Mouse (Mus musculus) skeletal muscle tissue, adult 2 months (tissue): ENCODE data around the gene Mief2.

Experiments
- DNase-seq: peaks from one replicate; pipeline ENCODE4 v3.0.0-alpha.2; 2012; ENCODE audit warnings: low read depth, low spot score

Mief2 gene

DNA sequence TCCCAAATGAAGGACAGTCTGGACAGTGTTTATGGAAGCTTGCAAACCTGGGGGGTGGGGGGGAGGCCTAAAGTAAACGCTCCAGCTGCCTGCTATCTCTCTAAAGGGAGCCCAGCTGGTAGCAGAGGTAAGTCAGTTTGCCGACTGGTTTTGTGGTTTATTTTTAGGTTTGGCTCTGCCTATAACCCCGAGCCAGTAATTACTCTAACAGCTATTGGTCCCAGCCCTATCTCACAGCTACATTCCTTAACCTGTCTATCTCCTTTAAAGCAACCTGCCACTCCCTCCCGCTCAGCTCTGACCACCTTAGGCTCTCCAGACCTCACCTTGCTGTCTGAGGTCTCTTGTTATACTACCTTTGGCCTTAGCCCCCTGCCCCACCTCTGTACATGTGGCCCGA is 8.9 kb upstream of the Mief2 start:
- DNase-seq = no peak

DNA sequence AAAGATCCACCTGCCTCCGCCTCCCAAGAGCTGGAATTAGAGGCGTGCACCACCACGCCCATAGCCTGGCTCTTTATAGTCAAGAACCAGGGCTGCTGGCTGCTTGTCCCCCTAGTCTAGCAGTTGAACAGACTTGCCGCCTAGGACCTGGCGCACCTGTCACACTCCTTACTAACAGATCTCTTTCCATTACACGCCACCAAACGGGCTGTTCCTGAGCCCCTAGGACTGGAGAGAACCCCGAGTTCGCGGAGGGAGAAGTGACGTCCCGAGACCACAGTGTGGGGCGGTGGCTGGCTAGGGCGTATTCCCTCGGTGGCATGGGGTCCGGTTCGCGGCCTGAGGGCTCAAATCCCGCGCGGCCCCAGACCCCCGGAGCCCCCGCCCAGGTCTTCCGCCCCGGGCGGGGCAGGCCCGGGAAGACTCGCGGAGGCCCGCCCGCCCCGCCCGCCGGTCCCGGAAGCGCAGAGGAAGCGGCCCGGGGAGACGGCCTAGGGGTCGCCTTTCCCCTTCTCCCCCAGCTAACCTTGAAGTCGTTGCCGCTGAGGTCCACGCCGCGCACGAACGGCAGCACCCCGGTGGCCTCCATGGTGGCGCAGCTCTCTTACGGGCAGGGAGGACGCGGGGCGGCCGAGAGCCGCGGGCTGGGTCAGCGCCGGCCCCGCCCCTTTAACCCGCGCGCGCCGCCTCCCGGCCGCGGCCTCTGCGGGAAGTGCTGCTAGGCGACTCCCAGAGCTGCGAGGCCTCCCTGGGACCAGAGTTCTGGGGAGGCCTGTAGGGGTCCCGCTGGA is 1.4 kb upstream of the Mief2 start, which contains the start of gene Flii:
TSS of gene Flii (minus strand) at position 663 of the 791 bp plus-strand sequence.
- peak; percentile 70 for DNase-seq

DNA sequence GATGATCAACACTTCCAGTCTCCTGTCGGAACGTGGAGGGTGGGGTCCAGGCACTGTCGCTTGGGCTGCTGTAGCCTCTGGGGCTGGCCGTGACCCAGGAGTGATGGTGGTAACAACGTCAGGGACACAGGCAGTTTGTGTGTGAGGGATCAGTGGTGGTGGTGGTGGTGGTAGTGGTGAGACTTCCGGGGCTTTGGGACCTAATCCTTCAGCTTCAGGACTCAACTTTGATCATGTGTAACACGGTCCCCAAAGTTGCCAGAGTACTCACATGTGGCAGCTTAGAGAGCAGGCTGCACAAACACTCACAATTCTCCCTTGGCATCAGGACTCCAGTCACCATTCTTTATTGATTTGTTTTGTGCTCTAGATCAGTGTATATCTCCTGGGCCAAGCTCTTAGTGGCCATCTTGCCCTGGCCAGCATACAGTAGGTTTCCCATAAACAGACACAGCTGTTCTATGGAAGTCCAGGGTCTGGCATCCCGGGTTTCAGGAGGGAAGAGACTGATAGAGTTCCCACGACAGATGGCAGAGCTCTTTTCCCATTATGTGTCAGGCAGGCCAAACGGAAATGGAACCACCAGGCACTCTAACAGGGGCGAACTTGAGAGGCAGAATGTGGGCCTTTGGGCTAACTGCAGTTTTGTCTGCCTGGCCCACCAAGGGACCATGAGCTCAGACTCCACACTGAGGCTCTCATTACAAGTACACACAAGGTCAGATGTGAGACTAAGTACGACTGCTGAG is 632 bp upstream of the Mief2 start:
- DNase-seq = no peak

GRCm38 (mm10) chr11:60729217-60729641 is 1.0 kb downstream of the Mief2 start:
- DNase-seq = peak; percentile 93

GRCm38 (mm10) chr11:60730169-60730568 is 2.0 kb downstream of the Mief2 start:
- no peak for DNase-seq

GRCm38 (mm10) chr11:60731251-60731650 is 3.1 kb downstream of the Mief2 start:
- peak; percentile 81 for DNase-seq

DNA sequence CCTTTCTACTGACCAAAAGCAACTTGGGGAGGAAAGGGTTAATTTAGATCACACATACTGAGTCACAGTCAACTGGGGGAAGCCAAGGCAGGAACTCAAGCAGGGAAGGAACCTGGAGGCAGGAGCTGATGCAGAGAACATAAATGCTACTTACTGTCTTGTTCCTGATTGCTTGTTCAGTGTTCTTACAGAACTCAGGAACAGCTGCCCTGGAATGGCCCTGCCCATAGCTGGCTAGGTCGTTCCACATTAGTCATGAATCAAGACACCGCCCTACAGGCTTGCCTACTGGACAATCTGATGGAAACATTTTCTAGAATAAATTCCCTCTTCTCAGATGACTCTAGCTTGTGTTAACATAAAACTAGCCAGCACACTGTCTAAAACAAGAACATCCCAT is 6.0 kb downstream of the Mief2 start:
- peak; percentile 72 for DNase-seq

GRCm38 (mm10) chr11:60735191-60735590 is 7.0 kb downstream of the Mief2 start:
- DNase-seq = no peak

- DNase-seq = no peak
These were observed 8.3 kb downstream of the Mief2 start for GRCm38 (mm10) chr11:60736491-60736890.

GRCm38 (mm10) chr11:60737450-60737849 is 9.3 kb downstream of the Mief2 start:
- DNase-seq = no peak

DNA sequence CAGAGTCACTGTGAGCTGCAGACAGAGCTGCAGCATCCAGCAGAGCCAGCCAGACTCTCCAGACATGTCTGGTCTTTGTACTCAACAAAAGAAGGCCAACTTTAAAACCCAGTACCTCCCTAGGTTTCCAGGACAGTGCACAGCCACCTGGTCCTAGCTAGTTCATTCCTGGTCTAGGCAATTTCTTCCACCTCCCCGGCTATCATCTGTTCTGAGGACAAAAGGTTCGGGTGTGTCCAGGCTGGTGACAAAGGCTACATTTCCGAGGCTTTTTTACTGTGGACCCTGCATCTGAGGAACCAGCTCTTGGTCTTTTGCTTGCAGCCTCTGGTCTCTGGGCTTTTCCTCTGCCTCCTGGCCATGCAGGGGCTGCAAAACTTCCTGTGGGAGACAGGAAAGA is 12.1 kb downstream of the Mief2 start:
- no peak for DNase-seq

GRCm38 (mm10) chr11:60755570-60755969 is 27.4 kb downstream of the Mief2 start:
- no peak for DNase-seq

DNA sequence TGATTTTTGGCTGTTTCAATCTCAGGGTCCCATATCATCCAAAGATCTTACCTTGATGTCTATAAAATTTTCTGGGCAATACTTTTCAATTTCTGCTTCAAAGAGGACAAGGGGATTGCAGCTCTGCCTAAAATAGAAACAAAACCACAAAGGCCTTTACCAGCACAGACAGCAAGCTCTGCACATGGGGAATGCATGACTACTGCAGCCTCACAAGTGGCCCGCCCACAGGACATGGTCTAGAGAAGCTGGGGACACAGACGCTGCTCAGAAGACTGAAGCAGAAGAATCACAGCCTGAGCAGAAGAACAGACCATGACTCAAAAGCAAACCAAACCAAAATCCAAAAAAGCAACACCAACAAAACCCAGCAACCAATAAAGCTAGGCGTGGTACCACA is 33.5 kb downstream of the Mief2 start:
- DNase-seq = no peak

GRCm38 (mm10) chr11:60766969-60767368 is 38.8 kb downstream of the Mief2 start:
- no peak for DNase-seq

- DNase-seq = no peak
These were observed 41.1 kb downstream of the Mief2 start for GRCm38 (mm10) chr11:60769322-60769721.

GRCm38 (mm10) chr11:60770776-60771175 is 42.6 kb downstream of the Mief2 start:
- DNase-seq = no peak

- DNase-seq = no peak
These were observed 44.0 kb downstream of the Mief2 start for GRCm38 (mm10) chr11:60772161-60772560.

DNA sequence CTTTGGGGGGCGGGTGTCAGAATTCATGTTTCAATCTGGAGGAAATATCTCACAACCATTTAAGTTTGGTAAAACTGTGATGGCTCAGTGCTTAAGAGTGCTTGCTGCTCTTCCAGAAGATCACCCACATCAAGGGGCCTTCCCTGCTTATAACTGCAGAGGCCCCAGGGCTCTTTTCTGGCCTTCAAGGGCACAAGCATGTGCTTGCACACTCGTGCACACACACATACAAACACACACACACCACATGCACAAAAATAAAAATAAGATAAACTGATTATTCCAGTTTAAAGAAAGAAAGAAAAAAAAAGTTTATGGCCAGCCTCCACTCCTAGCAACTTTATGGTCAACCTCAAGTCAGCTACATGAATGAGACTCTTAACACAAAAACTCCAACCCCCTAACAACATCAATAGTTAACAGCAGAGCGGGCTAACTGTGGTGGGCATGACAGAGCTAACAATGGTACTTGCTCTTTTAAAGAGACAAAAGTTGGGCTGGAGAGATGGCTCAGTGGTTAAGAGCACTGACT is 46.0 kb downstream of the Mief2 start:
- no peak for DNase-seq

GRCm38 (mm10) chr11:60774841-60775240 is 46.6 kb downstream of the Mief2 start:
- DNase-seq = no peak

DNA sequence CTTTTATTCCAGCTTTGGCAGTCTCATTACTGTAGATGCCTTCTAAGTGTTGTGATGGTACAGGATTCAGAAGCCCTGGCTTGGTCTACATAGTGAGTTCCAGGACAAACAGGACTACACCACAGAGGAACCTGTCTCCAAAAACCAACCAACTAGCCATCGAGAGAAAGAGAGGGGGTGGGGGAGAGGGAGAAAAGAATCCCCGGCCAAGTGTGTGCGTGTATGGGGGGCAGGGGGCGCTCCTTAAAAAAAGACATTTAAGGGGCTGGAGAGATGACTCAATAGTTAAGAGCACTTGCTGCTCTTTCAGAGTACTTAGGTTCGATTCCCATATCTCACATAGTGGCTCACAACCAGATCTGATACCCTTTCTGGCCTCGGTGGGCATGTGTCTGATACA is 47.4 kb downstream of the Mief2 start:
- no peak for DNase-seq

- DNase-seq = no peak
These were observed 48.1 kb downstream of the Mief2 start for GRCm38 (mm10) chr11:60776107-60776828.
